Mouse (Mus musculus) heart, embryonic 10.5 days (tissue): ENCODE measurements around the gene Nup214. TPM values are rescaled to one million over a fixed set of nuclear protein-coding genes. Genes with fewer than 3 reads are reported as not detected.

Experiments
- DNase-seq: peaks from one replicate; pipeline ENCODE4 v3.0.0-alpha.2; 2017; ENCODE audit warnings: low spot score
- H3K27ac ChIP-seq: fragments of 300-500 bp; sonication (generic); 2 replicates; pipeline ENCODE4 v1.5.1; 2016; ENCODE audit warnings: mild to moderate bottlenecking
- H3K27me3 ChIP-seq: fragments of 300-500 bp; sonication (generic); 2 replicates; pipeline ENCODE4 v1.6.1; 2016; ENCODE audit warnings: mild to moderate bottlenecking; ENCODE audit not compliant: poor library complexity, insufficient read depth, severe bottlenecking
- H3K36me3 ChIP-seq: fragments of 300-500 bp; sonication (generic); 2 replicates; pipeline ENCODE4 v1.6.1; 2016; ENCODE audit warnings: mild to moderate bottlenecking, moderate library complexity
- H3K4me1 ChIP-seq: fragments of 300-500 bp; sonication (generic); 2 replicates; pipeline ENCODE4 v1.6.1; 2016; ENCODE audit warnings: mild to moderate bottlenecking
- H3K4me3 ChIP-seq: fragments of 300-500 bp; sonication (generic); 2 replicates; pipeline ENCODE4 v1.5.1; 2016; ENCODE audit warnings: mild to moderate bottlenecking, moderate library complexity
- H3K9me3 ChIP-seq: fragments of 300-500 bp; sonication (generic); 2 replicates; pipeline ENCODE4 v1.6.1; 2016; ENCODE audit warnings: mild to moderate bottlenecking, moderate library complexity
- WGBS: fragments of 180-500 bp; shearing (Covaris S2); methylation state at CpG from one replicate; pipeline ENCODE4 v1.1.7; 2016; 5-methylcytosine and 5-hydroxymethylcytosine counted together
- polyA plus RNA-seq: library from polyadenylated mRNA; unstranded; fragments of >200 nt; fragmentation: Nextera tagmentation; extraction: Ambion mirVana; gene quantifications from 2 replicates; pipeline ENCODE4 v1.2.1, GENCODE M21; 2016

Gene Nup214
- polyA plus RNA-seq, 1 experiment from 2014 or later: 83.8 TPM

GRCm38 (mm10) chr2:31972589-31972988 is 1.6 kb upstream of the Nup214 start:
- Histone ChIP-seq H3K9me3 (no peaks in the 10 kb centered on the region), H3K4me1 (peaks cover 13% of the 10 kb centered on the region), H3K27me3 (no peaks in the 10 kb centered on the region), H3K36me3 (peaks cover 59% of the 10 kb centered on the region), H3K27ac (no peak overlapping the region), H3K4me3 (no peak overlapping the region)
- 82% methylated on average over 4 of the region's 4 CpGs for WGBS
- no peak for DNase-seq

- H3K4me1 ChIP-seq: peaks cover 13% of the 10 kb centered on the region
- H3K9me3 ChIP-seq: no peaks in the 10 kb centered on the region
- H3K4me3 ChIP-seq: peak overlapping the region; percentile 98
- H3K27me3 ChIP-seq: no peaks in the 10 kb centered on the region
- DNase-seq: no peak
- 9% methylated on average over 13 of the region's 13 CpGs for WGBS
- H3K27ac ChIP-seq: peak overlapping the region; percentile 91
- H3K36me3 ChIP-seq: peaks cover 60% of the 10 kb centered on the region
These were observed 654 bp downstream of the Nup214 start for GRCm38 (mm10) chr2:31974809-31975371.

- Histone ChIP-seq H3K4me1 (no peaks in the 10 kb centered on the region), H3K4me3 (no peak overlapping the region), H3K36me3 (peaks cover 93% of the 10 kb centered on the region), H3K9me3 (no peaks in the 10 kb centered on the region), H3K27me3 (no peaks in the 10 kb centered on the region), H3K27ac (no peak overlapping the region)
- 88% methylated on average over 1 of the region's 1 CpGs for WGBS
- DNase-seq: no peak
These were observed 13.5 kb downstream of the Nup214 start for GRCm38 (mm10) chr2:31987774-31988173.

GRCm38 (mm10) chr2:31990961-31991360 is 16.7 kb downstream of the Nup214 start:
- Histone ChIP-seq H3K27me3 (no peaks in the 10 kb centered on the region), H3K4me1 (no peaks in the 10 kb centered on the region), H3K27ac (no peak overlapping the region), H3K36me3 (peaks cover 91% of the 10 kb centered on the region), H3K9me3 (no peaks in the 10 kb centered on the region), H3K4me3 (no peak overlapping the region)
- 79% methylated on average over 4 of the region's 4 CpGs for WGBS
- no peak for DNase-seq

GRCm38 (mm10) chr2:31994896-31995295 is 20.7 kb downstream of the Nup214 start:
- 91% methylated on average over 9 of the region's 9 CpGs for WGBS
- Histone ChIP-seq H3K36me3 (peaks cover 96% of the 10 kb centered on the region), H3K9me3 (no peaks in the 10 kb centered on the region), H3K4me3 (no peak overlapping the region), H3K27me3 (no peaks in the 10 kb centered on the region), H3K4me1 (no peaks in the 10 kb centered on the region), H3K27ac (no peak overlapping the region)
- no peak for DNase-seq

GRCm38 (mm10) chr2:31996060-31996459 is 21.8 kb downstream of the Nup214 start:
- H3K4me3 ChIP-seq: no peak overlapping the region
- no peaks in the 10 kb centered on the region for H3K27me3 ChIP-seq
- no peaks in the 10 kb centered on the region for H3K9me3 ChIP-seq
- 95% methylated on average over 13 of the region's 13 CpGs for WGBS
- no peak for DNase-seq
- H3K36me3 ChIP-seq: peaks cover 95% of the 10 kb centered on the region
- no peaks in the 10 kb centered on the region for H3K4me1 ChIP-seq
- H3K27ac ChIP-seq: no peak overlapping the region

- Histone ChIP-seq H3K9me3 (no peaks in the 10 kb centered on the region), H3K4me3 (no peak overlapping the region), H3K36me3 (peaks cover 89% of the 10 kb centered on the region), H3K27ac (no peak overlapping the region), H3K27me3 (no peaks in the 10 kb centered on the region), H3K4me1 (no peaks in the 10 kb centered on the region)
- no peak for DNase-seq
- 91% methylated on average over 5 of the region's 5 CpGs for WGBS
These were observed 23.3 kb downstream of the Nup214 start for GRCm38 (mm10) chr2:31997539-31997938.

GRCm38 (mm10) chr2:31998443-31998842 is 24.2 kb downstream of the Nup214 start:
- Histone ChIP-seq H3K4me1 (no peaks in the 10 kb centered on the region), H3K27me3 (no peaks in the 10 kb centered on the region), H3K36me3 (peaks cover 89% of the 10 kb centered on the region), H3K27ac (no peak overlapping the region), H3K4me3 (no peak overlapping the region), H3K9me3 (no peaks in the 10 kb centered on the region)
- no peak for DNase-seq
- 68% methylated on average over 2 of the region's 2 CpGs for WGBS

- H3K4me1 ChIP-seq: no peaks in the 10 kb centered on the region
- DNase-seq: no peak
- no peaks in the 10 kb centered on the region for H3K9me3 ChIP-seq
- H3K27ac ChIP-seq: no peak overlapping the region
- no peak overlapping the region for H3K4me3 ChIP-seq
- WGBS: 92% methylated on average over 2 of the region's 2 CpGs
- H3K27me3 ChIP-seq: no peaks in the 10 kb centered on the region
- H3K36me3 ChIP-seq: peaks cover 89% of the 10 kb centered on the region
These were observed 34.1 kb downstream of the Nup214 start for GRCm38 (mm10) chr2:32008311-32008710.

- peaks cover 86% of the 10 kb centered on the region for H3K36me3 ChIP-seq
- no peaks in the 10 kb centered on the region for H3K27me3 ChIP-seq
- no peaks in the 10 kb centered on the region for H3K4me1 ChIP-seq
- WGBS: 88% methylated on average over 11 of the region's 11 CpGs
- DNase-seq: no peak
- H3K27ac ChIP-seq: no peak overlapping the region
- no peak overlapping the region for H3K4me3 ChIP-seq
- no peaks in the 10 kb centered on the region for H3K9me3 ChIP-seq
These were observed 34.5 kb downstream of the Nup214 start for GRCm38 (mm10) chr2:32008716-32009115.

- peaks cover 91% of the 10 kb centered on the region for H3K36me3 ChIP-seq
- H3K27me3 ChIP-seq: no peaks in the 10 kb centered on the region
- H3K4me3 ChIP-seq: no peak overlapping the region
- no peaks in the 10 kb centered on the region for H3K9me3 ChIP-seq
- DNase-seq: no peak
- no peak overlapping the region for H3K27ac ChIP-seq
- H3K4me1 ChIP-seq: no peaks in the 10 kb centered on the region
- WGBS: 76% methylated on average over 4 of the region's 4 CpGs
These were observed 45.5 kb downstream of the Nup214 start for GRCm38 (mm10) chr2:32019704-32020103.

- DNase-seq: no peak
- H3K27me3 ChIP-seq: no peaks in the 10 kb centered on the region
- no peaks in the 10 kb centered on the region for H3K4me1 ChIP-seq
- peaks cover 94% of the 10 kb centered on the region for H3K36me3 ChIP-seq
- H3K9me3 ChIP-seq: no peaks in the 10 kb centered on the region
- no peak overlapping the region for H3K27ac ChIP-seq
- H3K4me3 ChIP-seq: no peak overlapping the region
- WGBS: 90% methylated on average over 5 of the region's 5 CpGs
These were observed 46.0 kb downstream of the Nup214 start for GRCm38 (mm10) chr2:32020229-32020628.

GRCm38 (mm10) chr2:32024372-32024771 is 50.1 kb downstream of the Nup214 start:
- Histone ChIP-seq H3K4me1 (no peaks in the 10 kb centered on the region), H3K9me3 (no peaks in the 10 kb centered on the region), H3K27me3 (no peaks in the 10 kb centered on the region), H3K4me3 (no peak overlapping the region), H3K27ac (no peak overlapping the region), H3K36me3 (peaks cover 89% of the 10 kb centered on the region)
- WGBS: 84% methylated on average over 4 of the region's 4 CpGs
- no peak for DNase-seq

GRCm38 (mm10) chr2:32029636-32030035 is 55.4 kb downstream of the Nup214 start:
- 81% methylated on average over 3 of the region's 3 CpGs for WGBS
- Histone ChIP-seq H3K27ac (no peak overlapping the region), H3K4me1 (peaks cover 4% of the 10 kb centered on the region; the same call in 1 of the 2 replicates), H3K9me3 (no peaks in the 10 kb centered on the region), H3K27me3 (no peaks in the 10 kb centered on the region), H3K36me3 (peaks cover 90% of the 10 kb centered on the region), H3K4me3 (no peak overlapping the region)
- no peak for DNase-seq
